Mouse (Mus musculus) cortical plate, adult 2 months (tissue): Measurements from ENCODE around the gene Il1f10. TPM values are rescaled to one million over a fixed set of nuclear protein-coding genes. Genes with fewer than 3 reads are reported as not detected.

Experiments used
- H3K27ac ChIP-seq: fragments of 200-500 bp; 2 replicates; pipeline ENCODE4 v1.5.1; 2012; ENCODE audit warnings: low read length, control low read depth, inconsistent platforms; ENCODE audit not compliant: insufficient read depth
- H3K4me1 ChIP-seq: fragments of 200-500 bp; 2 replicates; pipeline ENCODE4 v1.6.1; 2011; ENCODE audit warnings: low read length; ENCODE audit not compliant: control insufficient read depth, insufficient read depth
- H3K4me3 ChIP-seq: fragments of 200-500 bp; 2 replicates; pipeline ENCODE4 v1.5.1; 2011; ENCODE audit warnings: mild to moderate bottlenecking, low read length, control low read depth; ENCODE audit not compliant: insufficient read depth
- CTCF ChIP-seq: fragments of 200-500 bp; IDR thresholded peaks from 2 replicates; pipeline ENCODE4 v1.5.1; 2011; ENCODE audit warnings: mild to moderate bottlenecking, control low read depth, low read length; ENCODE audit not compliant: insufficient read depth; ENCODE audit errors: extremely low read depth
- POLR2A ChIP-seq: fragments of 200-500 bp; IDR thresholded peaks from 2 replicates; pipeline ENCODE4 v1.6.1; 2011; ENCODE audit warnings: mild to moderate bottlenecking, low read length, control low read depth; ENCODE audit not compliant: insufficient read depth; ENCODE audit errors: extremely low read depth
- polyA plus RNA-seq: library from polyadenylated mRNA; depleted of rRNA; stranded (reverse); fragments of >200 nt; gene quantifications from 2 replicates; pipeline ENCODE4 v1.2.3, GENCODE M21; 2012; rRNA removed

The Il1f10 gene
- not detected in 2 replicates for polyA plus RNA-seq

- TF ChIP-seq CTCF, result no peak
- Histone ChIP-seq H3K27ac (no peak within 1 kb of the TSS), H3K4me1 (no peaks in the 10 kb centered on the region), H3K4me3 (no peak within 1 kb of the TSS)
These were observed at the start of gene Il1f10 for GRCm38 (mm10) chr2:24290896-24291295. Gene Il1f10 (plus strand): TSS chr2:24291196.

DNA sequence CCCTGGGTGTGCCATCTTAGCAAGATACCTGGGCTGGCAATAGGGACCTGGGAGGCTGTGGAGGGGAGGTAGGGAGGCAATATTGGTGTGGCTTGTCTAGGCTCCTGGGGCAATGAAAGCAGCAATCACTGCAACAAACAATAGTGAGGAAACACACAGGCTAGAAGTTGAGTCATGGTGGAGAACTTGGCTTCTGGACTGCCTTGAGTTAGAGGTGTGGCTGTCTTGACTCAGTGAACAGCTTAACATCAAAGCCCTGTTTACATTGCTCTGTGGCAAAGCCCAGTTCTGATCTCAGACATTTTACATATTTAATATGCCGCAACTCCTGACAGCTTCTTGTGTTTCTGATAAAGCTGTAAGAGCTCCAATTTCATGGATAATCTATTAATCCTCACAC, 23.5 kb upstream of the Il1f10 start:
- Histone ChIP-seq H3K4me1 (no peaks in the 10 kb centered on the region), H3K27ac (no peak overlapping the region), H3K4me3 (no peak overlapping the region)
- TF ChIP-seq POLR2A, result no peak
- TF ChIP-seq CTCF, result no peak

- no peak for TF ChIP-seq CTCF
- TF ChIP-seq POLR2A, result no peak
- Histone ChIP-seq H3K4me1 (no peaks in the 10 kb centered on the region), H3K27ac (no peak overlapping the region), H3K4me3 (no peak overlapping the region)
These were observed 17.4 kb upstream of the Il1f10 start for GRCm38 (mm10) chr2:24273619-24274018.

DNA sequence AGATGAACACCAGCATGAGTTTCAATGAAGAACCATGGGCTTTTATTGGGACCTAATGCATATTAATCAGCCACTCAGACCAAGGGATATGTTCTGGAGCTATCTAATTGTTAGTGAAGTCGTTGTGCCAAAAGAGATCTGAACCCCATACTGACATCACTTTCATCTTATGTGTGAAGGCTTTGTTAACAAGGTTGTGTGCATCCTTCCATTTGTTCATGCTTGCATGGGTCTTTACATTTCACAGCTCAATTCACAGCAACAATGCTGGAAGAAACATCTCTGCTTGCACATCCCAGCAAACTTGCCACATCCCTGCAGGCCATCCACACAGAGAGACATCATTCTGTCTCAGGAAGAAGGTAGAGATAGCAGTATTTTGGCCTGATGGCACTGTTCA, 15.8 kb upstream of the Il1f10 start:
- no peak overlapping the region for H3K4me3 ChIP-seq
- H3K4me1 ChIP-seq, result no peaks in the 10 kb centered on the region
- no peak for TF ChIP-seq POLR2A
- H3K27ac ChIP-seq, result no peak overlapping the region

DNA sequence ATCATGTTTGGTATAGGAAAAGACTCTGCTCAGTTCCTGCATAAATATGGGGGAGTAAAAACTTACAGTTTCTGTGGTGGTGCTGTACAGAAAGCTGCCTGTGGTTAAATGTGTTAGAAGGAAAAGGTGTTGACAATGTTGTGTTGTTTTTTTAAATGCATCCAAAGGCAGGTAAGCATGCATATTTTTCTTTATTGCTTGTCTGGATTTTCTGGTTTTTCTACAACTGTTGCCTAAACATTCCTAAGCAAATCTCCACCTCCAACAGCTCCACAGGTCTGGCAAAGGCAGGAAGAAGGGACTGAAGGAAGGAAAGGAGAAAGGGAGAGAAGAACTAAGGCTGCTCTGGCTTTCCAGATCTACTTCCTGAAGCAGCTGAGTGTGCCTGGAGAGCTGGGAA, 14.3 kb upstream of the Il1f10 start, which contains the start of gene Il1f5:
TSS of gene Il1f5 (plus strand) at position 301 of the 400 bp plus-strand sequence.
- no peak within 1 kb of the TSS for H3K4me3 ChIP-seq
- TF ChIP-seq CTCF (no peak), POLR2A (no peak)
- no peaks in the 10 kb centered on the region for H3K4me1 ChIP-seq
- no peak within 1 kb of the TSS for H3K27ac ChIP-seq

DNA sequence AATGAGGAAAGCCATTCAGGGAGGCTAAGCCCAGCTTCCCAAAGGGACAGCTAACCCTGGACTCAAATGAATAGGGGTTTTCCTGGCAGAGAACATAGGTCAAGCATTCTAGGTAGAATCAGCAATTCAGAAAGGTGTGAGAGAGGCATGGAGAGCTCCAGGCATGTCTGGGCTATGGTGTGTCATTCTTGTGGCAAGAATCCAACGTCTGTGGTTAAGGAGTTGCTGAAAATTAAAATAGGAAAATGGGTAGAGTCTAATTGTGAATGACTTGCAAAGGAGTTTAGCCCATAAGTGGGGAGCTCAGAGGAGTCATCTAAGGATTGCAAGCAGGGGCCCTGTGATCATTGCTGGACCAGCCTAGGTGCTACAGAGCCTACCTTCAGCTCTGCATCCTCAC, 3.6 kb downstream of the Il1f10 start:
- H3K4me3 ChIP-seq, result no peak overlapping the region
- TF ChIP-seq CTCF, result no peak
- no peak for TF ChIP-seq POLR2A
- no peak overlapping the region for H3K27ac ChIP-seq
- H3K4me1 ChIP-seq, result no peaks in the 10 kb centered on the region; the same call in 1 of the 2 replicates

DNA sequence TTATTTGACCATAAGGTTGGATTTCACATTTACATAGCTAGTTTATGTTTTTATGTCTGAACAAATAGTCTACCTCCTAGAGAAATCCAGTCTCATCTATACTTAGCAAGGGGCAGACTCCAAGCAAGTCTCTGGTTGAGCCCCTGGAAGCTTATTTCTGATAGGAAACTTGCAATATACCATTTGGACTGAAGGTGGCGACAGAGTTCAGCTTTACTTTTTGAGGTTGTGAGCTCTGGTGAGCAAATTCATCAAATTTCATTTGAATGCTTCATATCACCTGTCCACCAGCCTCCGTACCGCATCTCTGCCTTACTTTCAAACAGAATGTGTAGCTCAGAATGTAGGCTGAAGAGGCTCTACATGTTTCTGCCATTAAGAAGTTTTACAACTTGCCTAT, 5.8 kb downstream of the Il1f10 start:
- Histone ChIP-seq H3K4me1 (no peaks in the 10 kb centered on the region; the same call in 1 of the 2 replicates), H3K4me3 (no peak overlapping the region), H3K27ac (no peak overlapping the region)
- TF ChIP-seq POLR2A (no peak), CTCF (peak; percentile 48)

DNA sequence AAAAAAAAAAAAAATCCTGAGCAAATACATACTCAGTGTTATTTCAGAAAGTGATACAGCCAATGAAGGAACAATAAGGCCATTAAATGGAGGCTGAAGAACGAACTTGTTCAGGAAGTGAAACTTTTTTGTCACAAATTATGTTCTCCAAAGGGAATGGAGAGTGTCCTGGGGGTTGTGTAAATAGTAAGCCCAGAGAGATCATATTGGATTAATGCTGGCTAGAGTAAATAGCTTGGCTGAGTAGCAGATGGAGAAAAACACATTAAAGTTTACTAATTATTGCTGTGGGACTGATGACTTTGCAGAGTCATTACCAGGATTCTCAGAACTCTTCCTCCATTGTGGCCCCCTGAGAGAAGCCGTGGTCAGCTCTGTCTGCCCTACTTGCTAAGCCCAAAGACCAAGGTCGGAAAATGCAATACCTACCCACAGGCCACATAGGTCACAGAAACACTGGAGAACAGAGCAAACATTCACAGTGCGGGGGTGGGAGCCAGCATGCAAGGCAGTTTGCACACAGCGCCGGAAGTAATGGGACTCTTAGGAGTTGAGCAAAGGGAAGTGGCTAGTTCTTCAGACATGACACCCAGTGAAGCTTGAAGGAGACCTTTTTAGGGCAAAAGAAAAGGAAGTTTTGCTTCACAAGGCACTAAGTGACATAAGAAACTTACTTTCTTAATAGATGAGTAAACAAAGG, 20.5 kb downstream of the Il1f10 start:
- TF ChIP-seq CTCF (no peak), POLR2A (no peak)
- no peak overlapping the region for H3K4me3 ChIP-seq
- H3K27ac ChIP-seq, result no peak overlapping the region
- H3K4me1 ChIP-seq, result no peaks in the 10 kb centered on the region

GRCm38 (mm10) chr2:24316919-24317318, 25.9 kb downstream of the Il1f10 start:
- TF ChIP-seq CTCF (no peak), POLR2A (no peak)
- no peak overlapping the region for H3K4me3 ChIP-seq
- no peak overlapping the region for H3K27ac ChIP-seq
- H3K4me1 ChIP-seq, result no peaks in the 10 kb centered on the region

- no peak overlapping the region for H3K27ac ChIP-seq
- TF ChIP-seq CTCF, result no peak
- TF ChIP-seq POLR2A, result no peak
- H3K4me3 ChIP-seq, result no peak overlapping the region
- H3K4me1 ChIP-seq, result no peaks in the 10 kb centered on the region
These were observed 27.1 kb downstream of the Il1f10 start for GRCm38 (mm10) chr2:24317919-24318598.
